Mouse (Mus musculus) lung, embryonic 16.5 days (tissue): Measurements from ENCODE around the gene Gm15517. TPM values are rescaled to one million over a fixed set of nuclear protein-coding genes. Genes with fewer than 3 reads are reported as not detected.

Source experiments
- ATAC-seq: fragments of 200-750 bp; cut with Nextera tagmentation; 2 replicates; pipeline ENCODE4 v1.8.0; 2017; ENCODE audit warnings: low read depth, mild to moderate bottlenecking, moderate library complexity
- H3K27ac ChIP-seq: fragments of 300-500 bp; sonication (generic); 2 replicates; pipeline ENCODE4 v1.5.1; 2014; ENCODE audit warnings: mild to moderate bottlenecking, control low read depth, low read length
- H3K27me3 ChIP-seq: fragments of 300-500 bp; sonication (generic); 2 replicates; pipeline ENCODE4 v1.6.1; 2014; ENCODE audit warnings: low read depth, low read length, mixed read lengths; ENCODE audit not compliant: control insufficient read depth, insufficient read depth
- H3K36me3 ChIP-seq: fragments of 300-500 bp; sonication (generic); 2 replicates; pipeline ENCODE4 v1.6.1; 2014; ENCODE audit warnings: low read length; ENCODE audit not compliant: control insufficient read depth, insufficient read depth
- H3K4me1 ChIP-seq: fragments of 300-500 bp; sonication (generic); replicated peaks from 2 replicates; pipeline ENCODE4 v1.6.1; 2014; ENCODE audit warnings: low read length, mixed read lengths; ENCODE audit not compliant: control insufficient read depth, insufficient read depth
- H3K4me2 ChIP-seq: fragments of 300-500 bp; sonication (generic); 2 replicates; pipeline ENCODE4 v1.6.1; 2014; ENCODE audit warnings: low read depth, low read length, control low read depth
- H3K4me3 ChIP-seq: fragments of 300-500 bp; sonication (generic); 2 replicates; pipeline ENCODE4 v1.5.1; 2014; ENCODE audit warnings: mild to moderate bottlenecking, low read length, control low read depth
- H3K9ac ChIP-seq: fragments of 300-500 bp; sonication (generic); 2 replicates; pipeline ENCODE4 v1.6.1; 2014; ENCODE audit warnings: low read length, control low read depth
- H3K9me3 ChIP-seq: fragments of 300-500 bp; sonication (generic); 2 replicates; pipeline ENCODE4 v1.6.1; 2016; ENCODE audit warnings: low read length; ENCODE audit not compliant: control insufficient read depth
- WGBS: fragments of 180-500 bp; shearing (Covaris S2); extraction: QIAGEN DNeasy Blood & Tissue Kit; methylation state at CpG from one replicate; pipeline ENCODE4 v1.1.7; 2014; 5-methylcytosine and 5-hydroxymethylcytosine counted together
- polyA plus RNA-seq: library from polyadenylated mRNA; unstranded; fragments of >200 nt; fragmentation: Nextera tagmentation; extraction: Ambion mirVana; gene quantifications from 2 replicates; pipeline ENCODE4 v1.2.1, GENCODE M21; 2015

Gene Gm15517
- polyA plus RNA-seq, 1 experiment from 2014 or later = not detected

- Histone ChIP-seq H3K36me3 (no peaks in the 10 kb centered on the region), H3K27ac (peak overlapping the region; percentile 88), H3K4me1 (peaks cover 12% of the 10 kb centered on the region), H3K9ac (peak overlapping the region; percentile 89), H3K9me3 (no peaks in the 10 kb centered on the region), H3K4me3 (peak overlapping the region; percentile 76), H3K4me2 (peak overlapping the region; percentile 78), H3K27me3 (peaks cover 5% of the 10 kb centered on the region)
- ATAC-seq = peak; percentile 95
- under 1% methylated on average over 49 of the region's 49 CpGs for WGBS
These were observed 43.8 kb downstream of the Gm15517 start for GRCm38 (mm10) chr7:44304775-44305641.

- no peak overlapping the region for H3K9ac ChIP-seq
- peaks cover 17% of the 10 kb centered on the region for H3K4me1 ChIP-seq
- no peaks in the 10 kb centered on the region for H3K9me3 ChIP-seq
- no peaks in the 10 kb centered on the region for H3K36me3 ChIP-seq
- no peak; the same call in 1 of the 2 replicates for ATAC-seq
- H3K27me3 ChIP-seq = peaks cover 9% of the 10 kb centered on the region
- 12% methylated on average over 16 of the region's 16 CpGs for WGBS
- H3K4me3 ChIP-seq = peak overlapping the region; percentile 76
- H3K27ac ChIP-seq = peak overlapping the region; percentile 88
- H3K4me2 ChIP-seq = peak overlapping the region; percentile 78
These were observed 44.4 kb downstream of the Gm15517 start for GRCm38 (mm10) chr7:44305686-44306085.

DNA sequence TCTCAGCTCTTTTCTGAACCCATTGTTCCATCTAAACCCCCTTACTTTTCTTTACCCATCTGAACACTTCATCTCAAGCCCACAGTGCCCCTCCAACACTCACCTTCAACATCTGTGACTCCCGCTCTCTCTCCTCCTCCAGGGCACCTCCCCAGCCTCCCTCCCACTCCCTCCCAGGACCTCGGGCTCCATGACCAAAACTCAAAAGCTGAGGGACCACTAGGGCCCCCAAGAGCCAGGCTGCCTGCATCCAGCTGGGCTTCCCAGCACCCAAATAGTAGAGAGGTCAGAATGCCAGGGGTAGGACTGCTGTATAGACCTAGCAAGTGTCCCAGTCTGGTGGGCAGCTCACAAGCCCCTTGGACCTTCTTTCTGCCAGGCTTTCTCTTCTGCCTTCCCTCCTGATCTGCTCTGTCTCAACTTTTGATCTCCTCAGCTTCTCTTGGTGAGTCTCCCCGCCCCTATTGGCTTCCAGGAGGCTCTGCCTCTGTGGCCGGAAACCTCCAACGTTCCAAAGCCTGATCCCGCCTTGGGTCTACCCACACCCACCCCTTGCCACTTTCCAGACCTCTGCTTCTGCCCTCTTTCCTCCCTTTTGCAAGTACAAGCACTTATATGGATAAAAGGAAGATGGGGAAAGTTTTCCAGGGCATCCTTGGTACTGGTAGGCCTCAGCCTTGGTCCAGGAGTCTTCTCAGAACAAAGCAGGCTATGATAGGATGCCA is 45.4 kb downstream of the Gm15517 start, which contains the start of gene Clec11a:
Clec11a (minus strand) TSS at position 387 of the 725 bp plus-strand sequence.
- H3K9ac ChIP-seq = no peak within 1 kb of the TSS
- H3K4me2 ChIP-seq = peak within 1 kb of the TSS; percentile 78
- peaks cover 13% of the 10 kb centered on the region for H3K27me3 ChIP-seq
- H3K9me3 ChIP-seq = no peaks in the 10 kb centered on the region
- 58% methylated on average over 6 of the region's 6 CpGs for whole genome bisulfite sequencing
- H3K4me1 ChIP-seq = peaks cover 22% of the 10 kb centered on the region
- H3K36me3 ChIP-seq = no peaks in the 10 kb centered on the region
- ATAC-seq = no peak
- peak within 1 kb of the TSS; percentile 88; the same call in 1 of the 2 replicates for H3K27ac ChIP-seq
- peak within 1 kb of the TSS; percentile 76; the same call in 1 of the 2 replicates for H3K4me3 ChIP-seq

DNA sequence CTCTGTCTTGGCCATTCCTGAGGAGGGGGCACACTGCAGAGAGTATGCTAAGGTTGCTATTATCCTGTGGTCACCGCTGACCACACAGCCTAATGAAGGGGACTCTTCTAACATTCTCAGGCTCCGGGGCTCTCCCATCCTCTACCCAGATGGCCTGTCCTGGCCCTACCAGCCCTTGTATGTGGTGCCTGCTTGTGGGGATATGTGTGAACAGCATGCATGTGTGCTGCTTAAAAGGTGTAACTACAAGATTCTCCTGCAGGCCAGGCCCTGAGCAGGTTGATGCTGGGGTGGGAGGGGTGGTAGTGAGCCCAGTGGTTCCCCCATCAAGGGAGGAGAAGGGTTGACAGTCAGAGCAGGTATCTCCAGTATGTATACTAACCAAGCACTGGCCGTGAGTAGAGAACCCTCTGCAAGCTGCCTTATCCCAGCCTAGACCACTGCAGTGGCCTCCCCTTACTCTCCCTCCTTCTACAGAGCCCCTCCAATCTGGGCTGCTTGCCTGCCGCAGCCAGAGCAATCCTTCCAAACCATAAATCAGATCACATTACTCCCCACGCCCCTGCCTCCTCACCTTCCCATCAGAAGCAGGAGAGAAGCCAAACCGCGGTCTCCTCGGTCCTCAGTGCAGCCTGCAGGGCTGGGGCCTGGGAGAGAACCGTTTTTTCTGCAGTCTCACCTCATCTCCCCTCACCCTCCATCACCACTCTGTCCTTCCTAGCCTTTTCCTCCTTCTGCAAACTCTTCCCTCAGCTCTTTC is 46.2 kb downstream of the Gm15517 start:
- Histone ChIP-seq H3K4me3 (no peak overlapping the region), H3K27me3 (peaks cover 18% of the 10 kb centered on the region), H3K36me3 (no peaks in the 10 kb centered on the region), H3K4me1 (peaks cover 22% of the 10 kb centered on the region), H3K9me3 (no peaks in the 10 kb centered on the region), H3K9ac (no peak overlapping the region), H3K27ac (no peak overlapping the region), H3K4me2 (no peak overlapping the region)
- ATAC-seq = no peak
- 31% methylated on average over 9 of the region's 9 CpGs for WGBS

DNA sequence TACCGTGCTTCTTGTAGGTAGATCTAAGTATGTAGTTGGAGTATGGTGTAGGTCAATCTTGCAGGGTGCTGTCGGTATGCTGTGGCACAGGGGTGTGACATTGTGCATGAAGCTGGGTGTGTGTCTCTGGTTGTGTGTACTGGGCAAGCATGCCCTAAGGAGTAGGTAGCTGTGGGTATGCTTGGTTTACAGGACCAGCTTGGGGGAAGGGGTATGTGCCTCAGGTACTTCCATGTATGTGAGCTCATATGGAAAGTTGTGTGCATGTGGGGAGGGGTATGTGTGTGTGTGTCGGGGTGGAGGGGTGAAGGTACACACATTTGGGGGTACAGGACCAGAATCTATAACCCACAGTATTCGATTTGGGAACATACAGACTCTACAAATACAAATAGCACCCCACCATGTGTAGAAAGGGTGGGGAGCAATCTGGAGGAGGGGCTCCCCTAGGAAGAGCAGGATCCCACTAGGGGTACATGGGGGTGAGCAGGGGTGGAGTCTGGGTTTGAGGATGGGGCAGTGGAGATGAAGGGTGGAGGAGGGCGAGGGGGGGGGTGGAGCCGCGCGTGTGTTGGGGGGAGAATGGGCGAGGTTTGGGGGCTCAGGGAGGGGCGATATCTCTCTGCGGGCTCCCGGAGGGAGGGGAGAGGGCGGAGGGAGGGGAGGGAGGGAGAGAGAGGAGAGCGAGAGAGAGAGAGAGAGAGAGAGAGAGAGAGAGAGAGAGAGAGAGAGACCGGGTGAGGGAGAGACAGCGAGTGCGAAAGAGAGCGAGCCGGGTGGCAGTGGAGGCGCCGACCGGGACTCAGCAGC is 48.4 kb downstream of the Gm15517 start, which contains the start of gene Shank1:
Shank1 (plus strand) TSS at position 779 of the 810 bp plus-strand sequence.
- Histone ChIP-seq H3K9me3 (no peaks in the 10 kb centered on the region), H3K9ac (peak within 1 kb of the TSS; percentile 60), H3K36me3 (no peaks in the 10 kb centered on the region), H3K27me3 (peaks cover 18% of the 10 kb centered on the region), H3K4me1 (peaks cover 16% of the 10 kb centered on the region), H3K4me2 (peak within 1 kb of the TSS; percentile 95), H3K4me3 (peak within 1 kb of the TSS; percentile 51), H3K27ac (no peak within 1 kb of the TSS)
- no peak for ATAC-seq
- WGBS = 25% methylated on average over 8 of the region's 22 CpGs

DNA sequence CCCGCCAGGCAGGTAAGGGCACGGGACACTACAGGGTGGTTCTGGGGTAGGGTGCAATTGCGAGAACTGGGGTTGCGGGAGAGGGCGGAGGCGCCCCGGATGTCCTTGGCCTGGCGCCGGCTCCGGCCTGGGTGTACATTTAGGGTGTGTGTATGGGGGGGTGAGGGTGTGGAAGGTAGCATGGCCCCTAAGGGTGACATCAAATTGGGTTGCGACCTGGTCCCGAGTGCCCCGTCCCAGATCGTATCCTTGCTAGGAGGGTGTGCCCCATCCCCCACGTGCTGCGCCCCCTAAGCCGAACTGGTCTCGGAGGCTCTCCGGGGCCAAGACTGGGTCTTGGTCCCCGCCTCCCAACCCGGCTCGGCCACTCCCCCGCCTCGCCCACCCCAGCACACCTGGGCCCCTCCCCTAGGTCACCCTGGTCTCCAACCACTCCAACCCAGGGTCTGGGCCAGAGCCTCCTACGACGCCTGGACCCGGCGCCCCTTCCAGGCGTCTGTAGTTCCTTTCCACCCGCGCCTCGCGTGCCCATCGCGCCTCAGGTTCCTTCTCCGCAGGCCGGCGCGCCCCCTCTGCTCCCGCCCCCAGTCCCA is 49.1 kb downstream of the Gm15517 start:
- H3K27me3 ChIP-seq = peaks cover 18% of the 10 kb centered on the region
- H3K4me1 ChIP-seq = peaks cover 16% of the 10 kb centered on the region
- ATAC-seq = peak; percentile 23; the same call in 1 of the 2 replicates
- H3K9me3 ChIP-seq = no peaks in the 10 kb centered on the region
- peak overlapping the region; percentile 60 for H3K9ac ChIP-seq
- under 1% methylated on average over 31 of the region's 40 CpGs for WGBS
- no peak overlapping the region for H3K27ac ChIP-seq
- peak overlapping the region; percentile 51 for H3K4me3 ChIP-seq
- peak overlapping the region; percentile 95 for H3K4me2 ChIP-seq
- H3K36me3 ChIP-seq = no peaks in the 10 kb centered on the region

DNA sequence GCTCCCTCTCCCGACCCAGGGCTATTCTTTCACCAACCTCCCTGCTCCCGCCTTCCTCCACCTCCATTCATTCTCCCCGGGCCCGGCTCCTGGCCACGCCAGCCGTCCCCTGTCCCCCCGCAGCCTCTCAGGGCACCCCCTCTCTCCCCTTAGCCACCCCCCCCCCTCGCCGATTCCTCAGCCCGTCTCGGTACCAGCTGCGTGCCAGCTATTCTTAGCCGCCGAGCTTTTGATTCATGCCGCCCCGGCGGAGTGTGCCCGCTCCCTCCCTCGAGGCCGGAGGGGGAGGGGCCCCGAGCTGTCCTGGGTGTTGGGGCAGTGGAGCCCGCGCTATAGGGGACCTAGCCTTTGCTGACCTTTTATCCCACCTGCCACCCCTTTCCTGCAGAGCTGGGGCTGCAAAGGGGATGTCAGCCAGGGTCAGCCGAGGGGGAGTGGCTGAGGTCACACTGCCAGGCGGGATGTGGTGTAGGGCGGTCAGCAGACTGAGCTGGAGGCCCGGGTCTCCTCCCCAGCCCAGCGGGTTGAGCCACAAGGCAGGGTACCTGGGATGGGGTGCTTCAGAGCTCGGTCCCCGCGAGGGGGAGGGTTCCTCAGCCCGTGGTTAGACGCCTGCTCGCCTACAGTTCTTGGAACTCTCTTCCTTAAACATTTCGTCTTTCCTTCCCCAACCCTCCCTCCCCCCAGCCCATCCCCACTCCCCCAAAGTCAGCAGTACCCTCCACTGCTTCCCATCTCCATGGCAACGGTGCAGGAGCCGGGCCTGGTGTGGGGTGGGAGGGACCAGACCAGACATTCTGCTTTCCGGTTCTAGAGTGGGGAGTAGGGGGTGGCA is 49.8 kb downstream of the Gm15517 start:
- under 1% methylated on average over 32 of the region's 38 CpGs for WGBS
- peak overlapping the region; percentile 51 for H3K4me3 ChIP-seq
- peaks cover 18% of the 10 kb centered on the region for H3K27me3 ChIP-seq
- H3K27ac ChIP-seq = no peak overlapping the region
- H3K4me1 ChIP-seq = peaks cover 10% of the 10 kb centered on the region
- H3K4me2 ChIP-seq = peak overlapping the region; percentile 95
- peak overlapping the region; percentile 60 for H3K9ac ChIP-seq
- peak; percentile 36; the same call in 1 of the 2 replicates for ATAC-seq
- H3K36me3 ChIP-seq = no peaks in the 10 kb centered on the region
- no peaks in the 10 kb centered on the region for H3K9me3 ChIP-seq
